Mouse (Mus musculus) bone marrow macrophage, adult 2 months (primary cell): ENCODE results near the gene Cdc42ep4.

Source experiments
- CTCF ChIP-seq: IDR thresholded peaks from 2 replicates; pipeline ENCODE4 v1.5.1; 2012; ENCODE audit warnings: low read depth, mild to moderate bottlenecking, low read length, moderate library complexity
- POLR2A ChIP-seq: IDR thresholded peaks from 2 replicates; pipeline ENCODE4 v1.6.1; 2012; ENCODE audit warnings: mild to moderate bottlenecking, low read depth, low read length, borderline replicate concordance

DNA sequence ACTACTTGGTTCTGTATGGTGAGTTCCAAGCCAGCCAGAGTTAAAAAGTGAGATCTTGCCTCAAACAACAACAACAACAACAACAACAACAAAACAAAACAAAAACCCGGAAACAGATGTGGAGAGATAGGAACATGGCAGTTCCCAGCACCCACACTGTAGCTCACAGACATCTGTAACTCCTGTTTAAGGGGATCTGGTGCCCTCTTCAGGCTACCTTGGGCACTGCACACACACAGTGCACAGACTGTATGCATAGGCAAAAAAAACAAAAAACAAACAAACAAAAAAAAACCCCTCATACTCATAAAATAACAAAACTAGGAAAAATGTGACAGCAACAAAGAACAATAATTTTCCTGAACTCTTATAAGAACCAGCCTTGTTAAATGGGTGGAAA is 8.7 kb downstream of the Cdc42ep4 start:
- TF ChIP-seq CTCF (no peak), POLR2A (no peak)
